Mouse (Mus musculus) c-Kit-positive CD71-positive TER-119-positive erythroid progenitor cells, embryonic 14.5 days (primary cell): ENCODE measurements around the gene Atp6v0a1.

Source experiments
- DNase-seq: peaks from one replicate; pipeline ENCODE4 v3.0.0-alpha.2; 2013; ENCODE audit warnings: low spot score

Atp6v0a1 gene

DNA sequence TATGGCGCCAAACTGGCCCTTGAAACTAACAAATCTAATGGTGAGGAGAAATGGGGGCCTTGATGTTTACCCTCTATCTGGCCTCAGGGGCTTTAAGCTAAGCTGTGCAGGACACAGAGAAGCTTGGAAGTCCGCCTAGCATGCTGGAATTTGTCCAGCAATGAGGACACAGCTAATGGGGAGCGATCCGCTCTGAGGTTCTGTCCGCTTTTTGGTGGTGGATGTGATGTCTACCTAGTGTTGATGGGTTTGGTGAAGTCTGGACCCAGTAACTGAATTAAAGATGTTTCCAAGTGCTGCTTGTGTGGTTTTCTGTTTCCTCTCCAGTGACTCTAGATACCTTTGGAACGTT lies 77.0 kb downstream of the Atp6v0a1 start:
- no peak for DNase-seq

DNA sequence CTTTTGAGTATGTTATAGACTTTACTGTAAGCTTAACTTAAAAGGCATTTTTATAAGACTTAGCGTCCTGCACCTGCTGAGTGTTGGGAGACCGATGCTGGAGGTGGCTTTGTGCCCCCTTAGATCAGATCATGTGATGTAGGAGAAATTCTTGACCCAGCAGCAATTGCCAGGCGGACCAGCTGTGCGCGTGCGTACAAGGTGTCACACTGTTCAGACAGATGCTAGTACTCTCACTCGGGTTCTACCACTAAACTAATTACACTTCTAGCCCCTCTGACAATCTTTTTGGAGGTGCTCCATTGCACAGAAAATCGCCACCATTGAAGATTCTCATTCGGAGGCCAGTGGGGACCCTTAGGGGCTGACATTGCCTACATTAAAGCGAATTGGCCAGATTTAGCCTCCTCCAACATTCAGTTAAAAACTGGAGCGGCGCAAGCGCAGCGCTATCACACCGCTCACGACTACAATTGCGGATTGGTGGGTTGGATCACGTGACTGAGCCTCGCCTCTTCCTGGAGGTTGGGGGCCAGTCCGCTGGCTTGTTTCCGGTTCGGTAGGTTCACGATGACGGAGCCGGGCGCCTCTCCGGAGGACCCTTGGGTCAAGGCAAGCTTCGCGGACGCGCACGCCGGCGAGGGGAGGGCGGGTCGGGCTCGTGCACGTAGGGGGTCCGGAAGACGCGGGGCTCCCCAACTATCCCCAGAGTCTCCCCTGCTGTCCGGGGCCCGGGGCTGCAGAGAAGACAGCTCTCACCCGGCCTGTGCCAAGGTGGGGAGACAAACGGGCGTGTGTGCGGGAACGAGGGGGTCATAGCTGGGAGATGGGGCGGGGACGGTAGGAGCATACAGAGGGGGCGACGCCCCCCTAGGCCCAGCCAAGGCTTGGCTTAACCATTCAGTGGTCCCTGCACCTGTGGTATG lies 77.8 kb downstream of the Atp6v0a1 start, which contains the start of gene Mlx:
Mlx (plus strand) TSS at position 522 of the 926 bp plus-strand sequence.
- peak; percentile 90 for DNase-seq

DNA sequence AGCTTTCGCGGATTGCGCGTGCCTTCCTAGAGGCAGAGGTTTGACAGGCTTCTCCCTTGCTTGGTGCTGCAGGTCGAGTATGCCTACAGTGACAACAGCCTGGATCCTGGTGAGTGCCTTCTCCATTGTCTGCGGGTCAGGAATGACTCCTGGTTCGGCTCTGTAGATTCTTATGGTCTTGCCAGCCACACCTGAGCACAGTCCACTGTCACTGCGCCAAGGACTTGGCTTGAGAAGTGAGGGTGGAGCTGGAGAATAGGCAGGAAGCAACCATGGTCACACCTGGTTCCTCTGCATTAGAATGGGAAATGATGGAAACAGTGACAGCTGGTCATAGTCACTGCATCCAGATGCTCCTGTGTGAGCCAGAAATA lies 78.4 kb downstream of the Atp6v0a1 start:
- DNase-seq: no peak

DNA sequence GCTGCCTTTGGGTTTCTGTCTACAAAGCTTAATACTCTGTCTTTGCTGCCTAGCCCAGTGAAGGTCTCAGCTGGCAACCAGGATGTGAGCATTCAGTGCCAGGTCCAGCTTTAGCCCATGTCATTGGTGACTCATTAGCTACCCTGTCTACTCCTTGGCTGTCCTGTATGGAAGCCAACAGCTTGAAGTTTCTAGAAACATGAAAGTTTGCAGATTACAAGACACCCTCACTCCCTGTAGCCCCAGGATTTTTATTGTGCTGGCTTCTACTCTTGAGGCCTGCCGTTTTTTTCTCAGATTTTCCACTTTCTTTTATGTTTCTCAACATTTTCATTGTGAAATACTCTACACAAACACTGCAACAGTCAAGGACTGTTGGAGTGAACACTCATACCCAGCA lies 80.7 kb downstream of the Atp6v0a1 start:
- no peak for DNase-seq

DNA sequence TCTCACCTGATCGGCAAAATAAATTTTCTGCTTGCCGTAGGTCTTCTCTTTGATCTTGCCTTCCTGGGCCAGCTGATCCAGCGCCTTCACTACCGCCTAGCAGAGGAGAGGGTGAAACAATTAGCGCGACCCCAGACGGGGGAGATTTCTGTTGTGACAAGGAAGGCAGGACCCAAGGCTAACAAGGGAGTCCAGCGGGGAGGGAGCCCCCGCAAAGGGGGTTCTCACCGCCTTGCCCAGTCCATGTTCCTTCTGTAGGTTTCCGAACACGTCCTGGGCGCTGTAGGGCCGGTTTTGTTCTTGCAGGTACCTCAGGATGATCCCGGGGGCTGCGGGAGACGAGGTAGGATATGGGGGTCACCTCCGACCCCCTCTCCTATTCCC lies 85.7 kb downstream of the Atp6v0a1 start:
- peak; percentile 32 for DNase-seq

DNA sequence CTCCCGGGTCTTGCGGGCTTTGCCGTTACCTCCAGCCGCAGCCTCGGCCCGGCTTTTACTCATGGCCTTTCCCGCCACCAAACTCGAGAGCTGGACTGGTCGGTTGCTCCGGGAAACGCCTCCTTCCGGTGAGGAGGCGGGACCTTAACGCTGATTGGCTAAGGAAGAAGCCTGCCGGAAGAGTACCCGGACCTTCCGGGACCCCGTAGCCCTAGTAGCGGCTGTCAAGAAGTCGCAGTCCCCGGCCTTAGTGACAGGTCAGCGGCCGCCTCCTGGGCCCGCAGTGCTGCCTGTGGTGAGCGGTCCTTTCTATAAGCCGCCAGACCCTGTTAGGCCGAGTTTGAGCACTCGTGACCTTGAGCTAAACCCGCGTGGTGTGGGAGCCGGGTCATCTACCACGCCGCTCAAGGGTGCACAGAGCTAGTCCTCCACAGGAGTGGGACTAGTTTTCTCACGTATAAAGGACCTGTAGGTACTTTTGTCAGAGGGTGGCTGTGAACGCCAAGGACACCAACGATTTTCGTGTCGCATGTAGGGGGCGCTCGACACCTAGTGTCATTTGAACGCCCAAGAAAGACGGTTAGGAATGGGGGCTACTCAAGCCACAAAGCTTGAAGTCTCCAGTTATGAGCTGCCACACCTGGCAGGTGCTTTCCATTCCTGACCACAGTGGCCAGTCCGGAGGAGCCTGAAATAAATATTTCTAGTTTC lies 86.2 kb downstream of the Atp6v0a1 start, which contains the start of gene Psmc3ip:
Psmc3ip (minus strand) TSS at position 123 of the 711 bp plus-strand sequence.
- DNase-seq: peak; percentile 96

DNA sequence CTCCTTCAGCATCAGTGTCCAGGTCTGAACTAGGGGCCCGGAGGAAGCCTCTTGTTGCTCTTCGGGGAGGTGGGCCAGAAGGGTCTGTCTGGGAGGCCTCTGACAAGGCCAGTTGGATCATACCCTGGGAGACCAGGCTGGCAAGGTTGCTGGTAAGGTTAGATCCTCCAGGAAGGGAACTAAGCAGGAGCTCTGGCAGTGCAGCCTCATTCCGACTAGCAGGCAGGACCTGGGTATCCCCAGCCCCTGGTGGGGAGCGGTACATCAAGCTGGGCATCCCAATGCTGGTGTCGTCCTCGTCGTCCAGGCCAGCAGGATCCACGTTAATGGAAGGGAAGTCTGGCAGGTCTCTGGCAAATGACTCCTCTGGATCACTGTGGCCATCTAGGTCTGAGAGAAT lies 89.0 kb downstream of the Atp6v0a1 start:
- DNase-seq: no peak

DNA sequence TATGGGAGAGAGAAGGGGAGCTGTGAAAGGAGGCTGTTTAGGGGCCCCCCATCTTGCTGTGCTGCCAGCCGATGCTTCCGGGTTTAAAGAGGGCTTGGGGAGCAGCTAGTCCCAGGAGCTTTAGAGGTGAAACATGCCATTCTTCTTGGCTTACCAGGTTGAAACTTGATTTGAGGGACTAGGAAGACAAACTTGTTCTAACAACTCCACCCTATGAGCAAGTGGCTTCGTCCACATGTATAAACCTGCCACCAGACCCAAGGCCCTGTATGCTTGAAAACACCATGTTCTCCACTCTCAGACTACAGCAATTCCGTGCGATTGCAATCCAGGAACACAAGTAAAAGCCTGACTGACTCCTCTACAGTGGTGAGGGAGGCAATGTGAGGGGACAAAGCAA lies 93.8 kb downstream of the Atp6v0a1 start:
- DNase-seq: no peak

DNA sequence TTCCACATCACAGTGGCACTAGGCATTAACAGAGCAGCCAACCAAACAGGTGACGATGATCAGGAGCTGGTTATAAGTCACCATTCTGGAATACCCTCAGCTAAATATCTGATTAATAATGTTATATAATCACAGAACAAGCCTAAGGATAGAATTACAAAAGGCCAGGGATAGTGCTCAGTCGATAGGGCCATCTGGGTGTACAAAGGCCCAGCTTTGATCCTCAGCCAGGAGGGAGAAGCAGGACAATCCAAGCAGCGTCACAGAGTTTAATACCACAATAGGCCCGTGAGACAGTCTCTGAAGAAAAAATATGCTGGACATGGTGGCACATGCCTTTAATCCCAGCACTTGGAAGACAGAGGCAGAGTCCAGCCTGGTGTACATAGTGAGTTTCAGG lies 100.1 kb downstream of the Atp6v0a1 start:
- no peak for DNase-seq

DNA sequence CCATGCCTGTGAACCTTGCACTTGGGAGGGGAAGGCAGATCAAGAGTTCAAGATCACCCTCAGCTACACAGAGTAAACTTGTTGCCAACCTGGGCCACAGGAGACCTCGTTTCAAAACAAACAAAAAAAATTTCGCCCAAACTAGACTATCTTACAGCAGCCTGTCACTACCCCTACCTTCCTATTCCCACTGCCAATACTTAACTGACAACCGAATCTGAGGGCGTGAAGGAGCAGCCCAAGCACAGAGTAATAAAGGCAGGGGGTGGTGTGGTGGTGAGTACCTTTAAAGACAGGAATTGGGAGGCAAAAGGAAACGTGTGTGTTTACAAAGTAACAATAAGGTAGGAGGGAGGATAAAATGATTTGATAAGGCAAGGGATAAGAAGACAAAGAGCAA lies 101.5 kb downstream of the Atp6v0a1 start:
- DNase-seq: no peak

DNA sequence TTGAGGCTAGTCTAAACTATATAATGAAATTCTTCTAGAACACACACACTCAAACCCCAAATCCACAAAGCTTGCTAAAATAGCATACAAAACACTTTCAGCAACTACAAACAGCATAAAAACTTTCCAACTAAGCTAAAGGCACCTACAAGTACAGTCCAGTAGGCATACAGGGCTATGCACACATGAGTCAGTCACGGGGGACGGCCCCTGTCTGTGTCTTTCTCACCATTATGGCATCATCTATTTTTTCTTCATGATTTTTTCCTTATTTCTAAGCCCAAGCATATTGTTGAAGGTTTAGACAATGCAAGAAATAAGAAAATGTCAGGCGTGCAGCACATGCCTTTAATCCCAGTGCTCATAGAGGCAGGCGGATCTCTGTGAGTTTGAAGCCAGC lies 101.9 kb downstream of the Atp6v0a1 start:
- no peak for DNase-seq

DNA sequence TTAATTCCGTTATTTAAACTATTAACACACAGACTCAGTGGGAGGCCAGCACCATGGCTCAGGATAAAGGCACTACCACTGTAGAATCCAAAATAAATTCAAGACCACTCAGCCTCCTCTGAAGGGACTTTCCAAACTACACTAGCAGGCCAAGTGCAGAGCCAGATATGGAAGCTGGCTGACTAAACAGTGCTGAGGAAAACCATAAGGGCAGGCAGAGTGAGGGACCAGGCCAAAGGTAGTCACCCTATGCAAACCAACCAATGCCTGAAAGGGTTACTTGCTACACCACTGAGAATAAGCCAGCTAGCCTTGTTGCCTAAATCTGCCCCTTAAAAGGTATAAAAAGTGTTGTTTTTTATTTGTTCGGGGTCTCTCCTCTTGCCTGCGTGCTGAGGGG lies 102.9 kb downstream of the Atp6v0a1 start:
- no peak for DNase-seq
